Mouse (Mus musculus) kidney, adult 2 months (tissue): ENCODE results near the gene 9430015G10Rik. TPM values are rescaled to one million over a fixed set of nuclear protein-coding genes. Genes with fewer than 3 reads are reported as not detected.
A peak's percentile ranks its signal among the peaks of the same experiment; 100 is the strongest.
"Not testable (repeated sequence)": the region's sequence is repeated elsewhere in the genome, so short reads cannot be mapped to it uniquely, and the experiment has no call there.

Experiments used
- DNase-seq: peaks from one replicate; pipeline ENCODE4 v3.0.0; 2021
- H3K27ac ChIP-seq: fragments of 200-500 bp; 2 replicates; pipeline ENCODE4 v1.5.1; 2012; ENCODE audit warnings: low read depth, low read length, control low read depth, inconsistent platforms; ENCODE audit not compliant: insufficient read depth
- H3K27me3 ChIP-seq: fragments of 200-500 bp; replicated peaks from 2 replicates; pipeline ENCODE4 v1.6.1; 2012; ENCODE audit warnings: mild to moderate bottlenecking, moderate library complexity, low read length, inconsistent platforms; ENCODE audit not compliant: control insufficient read depth, insufficient read depth
- H3K36me3 ChIP-seq: fragments of 200-500 bp; 2 replicates; pipeline ENCODE4 v1.6.1; 2012; ENCODE audit warnings: mild to moderate bottlenecking, moderate library complexity, low read length, inconsistent platforms; ENCODE audit not compliant: control insufficient read depth, insufficient read depth
- H3K4me1 ChIP-seq: fragments of 200-500 bp; 2 replicates; pipeline ENCODE4 v1.6.1; 2011; ENCODE audit warnings: low read length; ENCODE audit not compliant: control insufficient read depth, insufficient read depth
- H3K4me3 ChIP-seq: fragments of 200-500 bp; 2 replicates; pipeline ENCODE4 v1.5.1; 2011; ENCODE audit warnings: mild to moderate bottlenecking, low read depth, low read length, control low read depth; ENCODE audit not compliant: insufficient read depth
- CTCF ChIP-seq: fragments of 200-500 bp; conservative IDR thresholded peaks from 2 replicates; pipeline ENCODE4 v1.5.1; 2011; ENCODE audit warnings: low read depth, mild to moderate bottlenecking, control low read depth, low read length, moderate library complexity, mixed read lengths; ENCODE audit not compliant: insufficient read depth, insufficient read length
- POLR2A ChIP-seq: fragments of 200-500 bp; IDR thresholded peaks from one replicate; pipeline ENCODE4 v1.6.1; 2011; ENCODE audit warnings: low read depth, low read length, control low read depth
- WGBS: fragments of 180-500 bp; shearing (Covaris S2); methylation state at CpG from one replicate; pipeline ENCODE4 v1.1.7; 2018; 5-methylcytosine and 5-hydroxymethylcytosine counted together
- polyA plus RNA-seq: library from polyadenylated mRNA; depleted of rRNA; stranded (reverse); fragments of >200 nt; gene quantifications from 2 replicates; pipeline ENCODE4 v1.2.3, GENCODE M21; 2012

Gene 9430015G10Rik
- polyA plus RNA-seq, 1 experiment: 8.7 TPM

GRCm38 (mm10) chr4:156135112-156135511 is 25.3 kb downstream of the 9430015G10Rik start:
- no peaks in the 10 kb centered on the region for H3K27me3 ChIP-seq
- H3K4me1 ChIP-seq: no peaks in the 10 kb centered on the region
- WGBS: 90% methylated on average over 13 of the region's 13 CpGs
- no peak for TF ChIP-seq CTCF
- no peak for TF ChIP-seq POLR2A
- DNase-seq: no peak
- H3K27ac ChIP-seq: no peak overlapping the region
- H3K4me3 ChIP-seq: no peak overlapping the region
- H3K36me3 ChIP-seq: no peaks in the 10 kb centered on the region

DNA sequence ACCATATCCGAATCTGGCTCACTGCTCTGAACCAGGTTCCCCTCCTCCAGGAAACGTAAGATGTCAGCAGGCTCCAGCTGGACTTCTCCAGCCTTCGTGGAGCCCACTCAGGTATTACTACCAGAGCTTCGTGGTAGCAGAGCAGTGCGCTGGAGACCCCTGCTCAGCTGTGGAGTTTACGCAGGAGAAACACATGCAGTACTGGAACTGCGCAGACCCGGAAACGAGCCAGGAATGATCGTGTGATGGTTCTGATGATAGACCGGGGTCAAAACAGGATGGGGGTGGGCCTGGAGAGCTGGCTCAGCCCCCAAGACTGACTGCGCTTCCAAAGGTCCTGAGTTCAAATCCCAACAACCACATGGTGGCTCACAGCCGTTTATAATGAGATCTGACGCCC is 26.0 kb downstream of the 9430015G10Rik start:
- WGBS: 93% methylated on average over 14 of the region's 14 CpGs
- TF ChIP-seq CTCF (no peak), POLR2A (no peak)
- Histone ChIP-seq H3K27ac (no peak overlapping the region), H3K4me3 (no peak overlapping the region), H3K27me3 (no peaks in the 10 kb centered on the region), H3K36me3 (no peaks in the 10 kb centered on the region), H3K4me1 (no peaks in the 10 kb centered on the region)
- DNase-seq: no peak

GRCm38 (mm10) chr4:156136285-156137100 is 26.7 kb downstream of the 9430015G10Rik start:
- Histone ChIP-seq H3K27ac (no peak overlapping the region), H3K4me3 (no peak overlapping the region), H3K4me1 (no peaks in the 10 kb centered on the region), H3K27me3 (no peaks in the 10 kb centered on the region), H3K36me3 (no peaks in the 10 kb centered on the region)
- DNase-seq: peak; percentile 10
- TF ChIP-seq POLR2A (no peak), CTCF (no peak)
- WGBS: 79% methylated on average over 30 of the region's 30 CpGs

DNA sequence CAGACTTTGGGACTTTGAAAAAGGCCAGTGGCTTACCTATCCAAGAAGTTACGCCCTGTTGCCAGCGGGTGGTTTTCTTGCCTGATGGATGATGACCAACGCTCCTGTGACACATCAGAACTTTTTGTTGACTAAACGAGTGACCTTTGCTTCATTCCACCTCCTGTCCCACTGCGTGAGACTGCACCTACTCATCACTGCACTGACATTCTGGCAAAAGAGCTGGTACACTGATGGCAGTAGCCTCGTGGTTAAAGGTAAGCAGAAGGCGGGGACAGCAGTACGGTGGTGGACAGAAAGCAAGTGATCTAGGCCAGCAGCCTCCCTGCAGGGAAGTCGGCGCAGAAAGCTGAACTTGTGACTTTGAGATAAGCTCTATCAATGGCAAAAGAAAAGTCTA is 41.1 kb downstream of the 9430015G10Rik start:
- WGBS: 68% methylated on average over 10 of the region's 10 CpGs
- H3K27me3 ChIP-seq, H3K4me1 ChIP-seq, H3K27ac ChIP-seq, H3K4me3 ChIP-seq, H3K36me3 ChIP-seq: not testable (repeated sequence)
- DNase-seq: peak; percentile 38

DNA sequence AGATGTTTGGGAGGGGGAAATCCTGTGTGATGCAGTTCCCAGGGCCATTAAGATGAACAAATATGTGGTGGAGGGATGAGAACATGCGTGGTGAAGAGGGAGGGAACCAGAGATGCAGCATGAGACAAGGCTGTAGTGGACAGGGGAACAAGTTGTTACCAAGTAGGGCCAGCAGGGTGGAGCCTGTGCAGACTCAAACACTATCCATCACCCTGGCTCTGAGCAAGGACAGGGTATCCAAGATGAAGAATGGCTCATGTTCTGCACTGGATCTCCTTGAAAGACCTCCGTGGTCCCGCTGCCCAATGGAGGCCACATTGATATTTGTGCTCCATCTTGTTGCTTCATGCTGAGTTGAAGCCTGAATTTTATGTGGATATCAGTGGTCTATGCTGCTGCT is 45.0 kb downstream of the 9430015G10Rik start:
- H3K4me3 ChIP-seq: no peak overlapping the region
- no peaks in the 10 kb centered on the region for H3K36me3 ChIP-seq
- no peak for DNase-seq
- no peaks in the 10 kb centered on the region for H3K4me1 ChIP-seq
- WGBS: 92% methylated on average over 3 of the region's 3 CpGs
- TF ChIP-seq CTCF (no peak), POLR2A (no peak)
- no peaks in the 10 kb centered on the region for H3K27me3 ChIP-seq
- no peak overlapping the region for H3K27ac ChIP-seq

DNA sequence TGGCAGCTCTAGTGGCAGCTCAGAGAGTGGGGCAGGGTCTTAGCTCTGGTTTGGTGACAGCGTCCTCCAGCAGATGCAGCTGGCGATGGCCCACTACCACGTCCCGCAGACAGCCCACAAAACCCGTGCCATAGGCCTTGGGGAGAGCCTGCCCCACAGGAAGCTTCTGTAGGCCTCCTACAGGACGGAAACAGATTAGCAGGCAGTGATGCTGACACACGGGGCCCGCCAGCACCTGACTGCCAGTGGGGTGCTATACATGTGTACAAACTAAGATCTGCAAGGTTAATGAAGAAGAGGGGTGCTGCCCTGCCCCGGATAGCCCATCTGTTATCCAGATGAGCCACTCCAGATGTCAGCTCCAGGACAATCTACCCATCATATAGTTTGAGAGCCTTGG is 56.7 kb downstream of the 9430015G10Rik start:
- TF ChIP-seq CTCF (no peak; the same call in 1 of the 2 replicates), POLR2A (no peak)
- Histone ChIP-seq H3K27me3 (no peaks in the 10 kb centered on the region), H3K36me3 (0 out of 2 replicates have a peak, but pooled peaks cover 2% of the 10 kb centered on the region), H3K27ac (no peak overlapping the region), H3K4me3 (no peak overlapping the region), H3K4me1 (no peaks in the 10 kb centered on the region)
- DNase-seq: no peak
- 86% methylated on average over 9 of the region's 9 CpGs for WGBS

DNA sequence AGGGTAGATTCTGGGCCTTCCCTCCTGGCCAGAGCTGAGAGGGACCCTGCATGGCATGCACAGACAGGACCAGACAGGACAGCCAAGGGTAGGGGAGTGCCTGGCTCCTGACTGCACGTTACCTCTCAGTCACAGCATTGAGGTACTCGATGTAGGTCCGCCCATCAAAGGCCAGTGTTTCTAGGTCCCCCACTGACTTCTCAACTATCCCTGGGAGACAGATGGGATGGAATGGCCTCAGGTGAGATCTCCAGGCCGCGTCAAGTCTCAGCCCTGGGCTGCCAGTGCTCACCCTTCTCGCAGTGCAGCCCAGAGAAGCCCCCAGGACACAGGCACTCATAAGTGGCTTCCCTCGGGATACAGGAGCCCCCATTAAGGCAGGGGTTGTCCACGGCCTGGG is 58.8 kb downstream of the 9430015G10Rik start:
- H3K36me3 ChIP-seq: peaks cover 4% of the 10 kb centered on the region; the same call in 1 of the 2 replicates
- 94% methylated on average over 8 of the region's 8 CpGs for WGBS
- TF ChIP-seq CTCF (no peak), POLR2A (no peak)
- no peak overlapping the region for H3K4me3 ChIP-seq
- H3K27me3 ChIP-seq: no peaks in the 10 kb centered on the region
- H3K27ac ChIP-seq: no peak overlapping the region
- no peak for DNase-seq
- H3K4me1 ChIP-seq: no peaks in the 10 kb centered on the region
